Mouse (Mus musculus): ENCODE results near the gene Rgl1.
"Not testable (repeated sequence)": the region's sequence is repeated elsewhere in the genome, so short reads cannot be mapped to it uniquely, and the experiment has no call there.

The Rgl1 gene

GRCm38 (mm10) chr1:152784620-152785019 is 18.5 kb upstream of the Rgl1 start:
- no peak for DNase-seq

GRCm38 (mm10) chr1:152779071-152779737 is 13.1 kb upstream of the Rgl1 start:
- DNase-seq = peak; percentile 81

GRCm38 (mm10) chr1:152774601-152775000 is 8.4 kb upstream of the Rgl1 start:
- DNase-seq = not testable (repeated sequence)

GRCm38 (mm10) chr1:152771016-152771415 is 4.9 kb upstream of the Rgl1 start:
- no peak for DNase-seq

- peak; percentile 88 for DNase-seq
Measured at GRCm38 (mm10) chr1:152767749-152768488, 1.8 kb upstream of the Rgl1 start.

- DNase-seq = peak; percentile 40
Measured at GRCm38 (mm10) chr1:152766804-152767748, 925 bp upstream of the Rgl1 start.

- DNase-seq = no peak
Measured at GRCm38 (mm10) chr1:152761791-152762190, 4.4 kb downstream of the Rgl1 start.

- peak; percentile 14 for DNase-seq
Measured at GRCm38 (mm10) chr1:152750312-152750965, 15.7 kb downstream of the Rgl1 start, which contains the start of gene Apobec4. TSS of gene Apobec4 (plus strand) at chr1:152750551.

GRCm38 (mm10) chr1:152749276-152749675 is 16.9 kb downstream of the Rgl1 start:
- DNase-seq = no peak

- DNase-seq = peak; percentile 86
Measured at GRCm38 (mm10) chr1:152746426-152746825, 19.7 kb downstream of the Rgl1 start.

GRCm38 (mm10) chr1:152743095-152743826 is 22.9 kb downstream of the Rgl1 start:
- DNase-seq = no peak

GRCm38 (mm10) chr1:152739374-152739773 is 26.8 kb downstream of the Rgl1 start:
- DNase-seq = no peak

- DNase-seq = no peak
Measured at GRCm38 (mm10) chr1:152738793-152739192, 27.4 kb downstream of the Rgl1 start.

- DNase-seq = peak; percentile 7
Measured at GRCm38 (mm10) chr1:152727604-152728236, 38.4 kb downstream of the Rgl1 start.

GRCm38 (mm10) chr1:152726095-152726494 is 40.1 kb downstream of the Rgl1 start:
- no peak for DNase-seq

- no peak for DNase-seq
Measured at GRCm38 (mm10) chr1:152724286-152724685, 41.9 kb downstream of the Rgl1 start.

- DNase-seq = no peak
Measured at GRCm38 (mm10) chr1:152721535-152722198, 44.5 kb downstream of the Rgl1 start.

GRCm38 (mm10) chr1:152720969-152721368 is 45.2 kb downstream of the Rgl1 start:
- DNase-seq = no peak

- DNase-seq = no peak
Measured at GRCm38 (mm10) chr1:152718200-152718599, 48.0 kb downstream of the Rgl1 start.

GRCm38 (mm10) chr1:152717329-152717728 is 48.8 kb downstream of the Rgl1 start:
- no peak for DNase-seq

GRCm38 (mm10) chr1:152714405-152714804 is 51.7 kb downstream of the Rgl1 start:
- no peak for DNase-seq

Measured in kidney, adult 18-20 months (tissue).